Comparison of ENCODE assay signal across 19 mouse cellular contexts in genomic region chr6:13860596-13860995, GRCm38 (mm10). TPM values are rescaled to one million over a fixed set of nuclear protein-coding genes. Genes with fewer than 3 reads are reported as not detected.
"Had no signal": no experiment of that assay in that cellular context is flagged by ENCODE, and none has a peak within 500 bp of the region (broad histone marks: within the 10 kb centered on the region; RNA-seq: fewer than 3 reads in every experiment).

No protein-coding gene starts in this region.

- H3K36me3 ChIP-seq: liver, embryonic 13.5 days; neural tube, embryonic 12.5 days; neural tube, embryonic 15.5 days had no signal

- DNase-seq: layer of hippocampus, adult 9-11 months; liver, embryonic 13.5 days; lung, adult 2 months; lung, postnatal 14 days; lung, postnatal 4 days; midbrain, embryonic 14.5 days; right cerebral cortex, adult 18-20 months; right cerebral cortex, postnatal 14 days; right cerebral cortex, postnatal 4 days; thymus, adult 2 months; thymus, postnatal 14 days had no signal

- H3K4me2 ChIP-seq: liver, embryonic 13.5 days; midbrain, embryonic 11.5 days; neural tube, embryonic 12.5 days; neural tube, embryonic 15.5 days had no signal

- H3K9me3 ChIP-seq: liver, embryonic 13.5 days; neural tube, embryonic 12.5 days; neural tube, embryonic 15.5 days had no signal

- H3K4me1 ChIP-seq: liver, embryonic 13.5 days; neural tube, embryonic 12.5 days; neural tube, embryonic 15.5 days had no signal

- H3K27ac ChIP-seq: kidney, postnatal 0 days; layer of hippocampus, adult 2 months; liver, embryonic 13.5 days; neural tube, embryonic 12.5 days; neural tube, embryonic 15.5 days; stomach, postnatal 0 days had no signal

- H3K27me3 ChIP-seq: liver, embryonic 13.5 days; neural tube, embryonic 12.5 days; neural tube, embryonic 15.5 days had no signal

- H3K4me3 ChIP-seq: layer of hippocampus, adult 2 months; liver, embryonic 13.5 days; neural tube, embryonic 12.5 days; neural tube, embryonic 15.5 days had no signal

- H3K9ac ChIP-seq: liver, embryonic 13.5 days; neural tube, embryonic 12.5 days; neural tube, embryonic 15.5 days had no signal

RNA-seq across cellular contexts. Expression of gene Gpr85, which starts 20.9 kb away (rescaled TPM):
- total RNA-seq: liver, adult 2 months; megakaryocyte-erythroid progenitor cell, adult 5-6 weeks had no signal
